ENCODE assay signal across 10 mouse cellular contexts in genomic region chr19:32196222-32196621, GRCm38 (mm10).
DNase-seq lines count a peak whose midpoint lies in the region; ATAC-seq lines count a peak whose summit lies in the region.
"Had no signal": no experiment of that assay in that cellular context is flagged by ENCODE, and none has a peak within 500 bp of the region (broad histone marks: within the 10 kb centered on the region; RNA-seq: fewer than 3 reads in every experiment).

No protein-coding gene starts in this region.

- no peaks in the 10 kb centered on the region for H3K9me3 ChIP-seq in liver, embryonic 16.5 days (replicated peaks; ENCODE audit: control insufficient read depth, low read length)
- no peaks in the 10 kb centered on the region for H3K9me3 ChIP-seq in hindbrain, embryonic 14.5 days (ENCODE audit: control insufficient read depth, low read length)
- H3K9me3 ChIP-seq: neural tube, embryonic 12.5 days had no signal

- H3K4me2 ChIP-seq in liver, embryonic 16.5 days (ENCODE audit: low read depth, low read length), result no peak overlapping the region
- no peak overlapping the region for H3K4me2 ChIP-seq in hindbrain, embryonic 14.5 days (replicated peaks)
- H3K4me2 ChIP-seq: neural tube, embryonic 12.5 days had no signal

- H3K4me1 ChIP-seq in liver, embryonic 16.5 days (ENCODE audit: control insufficient read depth, low read depth, low read length), result peaks cover 50% of the 10 kb centered on the region
- no peaks in the 10 kb centered on the region for H3K4me1 ChIP-seq in hindbrain, embryonic 14.5 days (replicated peaks; ENCODE audit: control insufficient read depth, insufficient read depth, low read length)
- H3K4me1 ChIP-seq: neural tube, embryonic 12.5 days had no signal

- 0 out of 2 replicates have a peak, but pooled peaks have one; percentile 45 for ATAC-seq in erythroid progenitor cell, adult 5-6 weeks (replicated peaks; ENCODE audit: low FRiP score, poor library complexity, severe bottlenecking)
- ATAC-seq in liver, embryonic 16.5 days (ENCODE audit: low read depth), result peak; percentile 84
- no peak for ATAC-seq in hindbrain, embryonic 14.5 days (ENCODE audit: low FRiP score)
- ATAC-seq: hindbrain, postnatal 0 days had no signal

- peak overlapping the region; percentile 80 for H3K27ac ChIP-seq in liver, embryonic 16.5 days (ENCODE audit: low read length)
- no peak overlapping the region for H3K27ac ChIP-seq in hindbrain, embryonic 14.5 days
- H3K27ac ChIP-seq: neural tube, embryonic 12.5 days had no signal

- H3K27me3 ChIP-seq in liver, embryonic 16.5 days (ENCODE audit: control insufficient read depth, insufficient read depth, low read depth, low read length), result no peaks in the 10 kb centered on the region
- H3K27me3 ChIP-seq in hindbrain, embryonic 14.5 days (ENCODE audit: control insufficient read depth, insufficient read depth, low read length), result no peaks in the 10 kb centered on the region
- H3K27me3 ChIP-seq: neural tube, embryonic 12.5 days had no signal

- H3K36me3 ChIP-seq in liver, embryonic 16.5 days (ENCODE audit: control insufficient read depth, insufficient read depth), result peaks cover 5% of the 10 kb centered on the region
- H3K36me3 ChIP-seq in hindbrain, embryonic 14.5 days (replicated peaks; ENCODE audit: control insufficient read depth, insufficient read depth), result no peaks in the 10 kb centered on the region
- H3K36me3 ChIP-seq: neural tube, embryonic 12.5 days had no signal

- 34% methylated on average over 5 of the region's 5 CpGs for WGBS in liver, embryonic 16.5 days (ENCODE audit: insufficient replicate concordance)
- 77% methylated on average over 5 of the region's 5 CpGs for WGBS in hindbrain, embryonic 14.5 days

- peak; percentile 21 for DNase-seq in retina, postnatal 1 day
- no peak for DNase-seq in retina, embryonic 14.5 days (ENCODE audit: low spot score)
- peak; percentile 73 for DNase-seq in yolk sac, embryonic 10.5 days (ENCODE audit: low spot score)
- DNase-seq in cerebellum, adult 8-10 months, result no peak
- DNase-seq in right cerebral cortex, postnatal 25 days, result no peak
- no peak for DNase-seq in hindbrain, embryonic 14.5 days (ENCODE audit: low spot score)

- H3K9ac ChIP-seq in liver, embryonic 16.5 days (ENCODE audit: low read depth, low read length), result peak overlapping the region; percentile 18; the same call in 1 of the 2 replicates
- no peak overlapping the region for H3K9ac ChIP-seq in hindbrain, embryonic 14.5 days
- H3K9ac ChIP-seq: neural tube, embryonic 12.5 days had no signal

- no peak overlapping the region for H3K4me3 ChIP-seq in liver, embryonic 16.5 days (ENCODE audit: low read depth, low read length)
- no peak overlapping the region for H3K4me3 ChIP-seq in hindbrain, embryonic 14.5 days (replicated peaks; ENCODE audit: low read length)
- H3K4me3 ChIP-seq: neural tube, embryonic 12.5 days had no signal

Comparison
In these comparisons a context has a peak if more than half of its experiments do, and no peak if none do; other contexts are left out.
1. DNase-seq: peak in retina, postnatal 1 day (single experiment) and yolk sac, embryonic 10.5 days (single experiment); none in retina, embryonic 14.5 days (single experiment), cerebellum, adult 8-10 months (single experiment), right cerebral cortex, postnatal 25 days (single experiment) and hindbrain, embryonic 14.5 days (single experiment).